Mouse (Mus musculus): ENCODE measurements at regions not wholly inside any gene's neighbourhood (a gene's known extent, or its start where the extent isn't known, plus 50 kb on each side); places are given as distances from the start of the nearest gene placed in this dataset.

DNA sequence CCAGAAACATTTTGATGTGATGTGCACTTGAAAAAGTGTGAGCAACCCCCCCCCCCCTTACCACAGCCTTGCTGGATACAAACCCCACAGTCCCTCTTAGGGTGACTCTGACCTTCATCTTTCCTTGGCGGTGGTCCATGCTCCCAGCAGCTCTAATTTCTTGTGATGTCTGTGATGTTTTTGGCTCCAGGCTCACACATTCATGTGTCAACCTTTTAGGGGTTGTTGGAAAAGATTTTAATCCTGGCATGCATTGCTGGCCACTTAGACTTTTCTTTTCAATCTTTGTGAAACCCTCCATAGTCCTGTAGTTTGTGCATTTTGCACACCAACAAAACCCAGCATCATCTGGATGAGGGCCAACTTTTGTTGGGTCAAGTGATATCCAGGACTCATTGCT lies 134.9 kb upstream of the Igfbp3 start:
- DNase-seq (ENCODE audit: low read depth, low spot score): peak; percentile 61

DNA sequence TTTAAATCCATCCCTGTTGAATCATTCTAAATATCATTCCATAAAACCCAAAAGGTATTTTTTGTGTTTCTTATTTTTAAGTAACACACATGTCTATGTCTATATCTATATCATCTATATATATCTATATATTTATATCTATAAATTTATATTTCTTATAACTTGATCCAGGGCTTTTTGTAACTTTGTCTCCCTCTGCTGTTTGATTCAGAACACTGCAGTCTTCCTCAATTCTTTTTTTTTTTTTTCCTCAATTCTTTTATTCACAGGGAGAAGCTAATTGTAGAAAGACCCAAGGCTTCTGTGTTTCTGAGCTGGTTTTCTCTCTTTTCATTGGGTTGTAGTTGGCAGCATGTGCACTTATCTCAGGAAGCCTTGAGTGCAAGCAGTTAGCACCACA lies 124.1 kb upstream of the Igfbp3 start:
- no peak for DNase-seq (ENCODE audit: low read depth, low spot score)

DNA sequence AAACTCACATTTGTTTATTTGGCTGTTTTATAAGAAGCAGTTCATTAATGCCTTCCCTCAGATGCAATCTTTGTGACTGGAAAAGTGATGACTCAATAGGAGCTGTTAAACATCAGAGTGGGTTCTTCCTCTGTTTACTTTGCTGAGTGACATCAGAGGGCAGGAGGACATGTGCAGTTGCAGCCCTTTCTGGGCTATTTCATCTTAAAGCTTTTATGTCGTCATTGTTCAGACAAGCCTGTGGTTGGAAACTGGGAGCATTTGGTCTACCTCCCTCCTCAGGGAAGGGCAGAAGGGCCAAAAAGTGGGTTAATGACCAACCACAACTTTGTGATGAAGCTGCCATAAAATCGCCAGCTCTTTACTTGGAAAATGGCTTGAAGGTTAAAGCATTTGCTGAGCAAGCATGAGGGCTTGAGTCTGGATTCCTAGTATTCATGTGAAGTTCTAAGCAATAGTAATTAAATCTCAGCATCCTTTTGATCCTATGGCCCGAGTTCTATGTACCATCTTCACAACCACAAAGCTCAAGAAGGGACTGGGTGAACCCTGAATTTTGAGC lies 103.8 kb upstream of the Igfbp3 start:
- peak; percentile 53 for DNase-seq (ENCODE audit: low read depth, low spot score)

DNA sequence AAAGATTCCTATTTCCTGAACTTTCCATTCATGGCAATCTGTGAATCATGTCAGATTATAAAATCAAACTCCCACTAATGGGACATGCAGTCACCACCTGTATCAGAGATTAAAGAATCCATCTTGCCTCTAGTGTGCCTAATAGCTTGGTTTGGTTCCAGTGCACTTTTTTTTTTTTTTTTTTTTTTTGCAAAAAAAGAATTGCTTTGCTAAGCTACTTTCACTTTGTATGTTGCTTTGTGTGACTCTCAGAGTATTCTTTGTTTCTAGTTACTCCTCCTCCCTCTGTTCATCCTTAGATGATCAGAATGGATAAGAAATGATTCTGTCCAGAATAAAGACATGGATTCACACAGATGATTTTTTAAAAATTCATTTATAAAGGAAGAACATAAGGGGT lies 82.5 kb upstream of the Igfbp3 start:
- no peak for DNase-seq (ENCODE audit: low read depth, low spot score)

DNA sequence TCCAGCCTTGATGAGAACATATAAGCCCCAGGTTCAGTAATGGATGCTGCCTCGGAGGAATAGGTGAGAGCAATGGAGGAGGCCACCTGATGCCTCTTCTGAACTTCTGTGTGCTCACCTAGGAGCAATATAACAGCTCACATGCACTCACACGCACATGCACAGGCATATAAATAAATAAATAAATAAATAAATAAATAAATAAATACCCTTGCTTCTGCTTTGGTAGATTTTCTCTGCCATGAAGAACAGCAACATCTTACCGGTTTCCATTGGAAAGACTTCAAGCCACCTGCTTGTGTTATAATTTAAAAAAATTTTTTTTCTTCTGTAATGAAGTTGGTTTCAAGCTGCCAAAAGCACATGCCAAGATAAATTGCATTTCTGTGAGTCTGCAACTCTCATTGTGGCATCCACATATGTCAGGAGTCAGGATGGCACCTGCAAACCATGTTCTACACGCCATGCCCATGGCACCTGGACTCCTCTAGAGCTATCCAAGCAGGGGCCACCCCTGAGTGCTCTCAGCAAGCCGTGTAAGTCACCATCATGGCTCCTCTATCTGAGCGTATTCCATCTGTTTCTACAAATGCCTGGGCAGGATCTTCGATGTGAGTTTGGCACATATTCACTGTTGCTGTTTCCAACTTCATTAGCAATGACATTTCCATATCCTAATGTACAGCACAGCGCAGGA lies 75.7 kb upstream of the Igfbp3 start:
- DNase-seq (ENCODE audit: low read depth, low spot score): no peak

DNA sequence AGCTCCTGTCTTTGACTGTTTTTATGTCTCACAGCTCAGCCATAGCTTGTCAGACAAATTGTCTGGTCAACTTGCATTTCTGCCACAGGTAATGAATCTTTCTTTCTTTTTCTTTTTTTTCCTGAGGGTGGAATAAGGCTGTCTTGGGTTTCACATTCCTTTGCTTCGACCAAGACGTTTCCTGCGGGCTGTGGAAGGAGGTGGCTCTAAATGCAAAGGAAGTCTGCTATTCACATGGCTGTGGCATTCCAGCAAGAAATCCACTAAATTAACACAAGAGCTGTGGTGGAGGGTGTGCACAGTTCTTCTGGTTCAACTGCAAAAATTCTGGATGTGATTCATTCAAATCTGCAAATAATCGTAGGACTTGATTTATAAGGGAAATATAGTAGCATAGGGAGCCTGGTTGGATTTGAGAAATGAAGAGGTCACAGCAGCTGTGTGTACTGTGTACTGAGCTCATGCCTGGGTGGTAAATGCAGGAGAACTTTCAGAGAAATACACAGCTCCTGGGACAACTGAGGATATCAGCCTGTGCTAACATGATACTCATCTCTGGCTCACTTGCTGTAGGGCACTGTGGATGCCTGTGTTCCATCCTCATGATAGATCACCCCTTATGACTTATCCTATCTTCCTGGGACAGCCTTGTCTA lies 71.2 kb upstream of the Igfbp3 start:
- peak; percentile 68 for DNase-seq (ENCODE audit: low read depth, low spot score)

DNA sequence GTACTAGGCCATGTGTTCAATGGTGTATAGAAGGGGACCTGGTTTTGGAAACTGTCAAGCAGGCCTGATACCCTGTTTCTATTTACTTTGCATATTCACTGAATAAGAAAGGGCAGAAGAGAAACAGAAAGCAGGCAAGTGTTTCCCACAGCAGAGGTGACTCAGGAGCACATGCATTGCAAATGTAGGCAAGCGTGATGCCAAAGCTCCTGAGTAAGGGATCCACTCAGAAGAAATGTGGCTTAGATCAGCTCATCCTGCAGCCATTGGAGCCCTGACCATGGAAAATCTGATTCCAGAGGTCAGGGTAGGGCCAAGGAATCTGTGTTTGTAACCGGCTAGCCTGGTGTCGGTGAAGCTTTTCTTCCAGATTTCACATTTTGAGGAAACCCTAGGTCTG lies 69.3 kb upstream of the Igfbp3 start:
- peak; percentile 75 for DNase-seq (ENCODE audit: low read depth, low spot score)

DNA sequence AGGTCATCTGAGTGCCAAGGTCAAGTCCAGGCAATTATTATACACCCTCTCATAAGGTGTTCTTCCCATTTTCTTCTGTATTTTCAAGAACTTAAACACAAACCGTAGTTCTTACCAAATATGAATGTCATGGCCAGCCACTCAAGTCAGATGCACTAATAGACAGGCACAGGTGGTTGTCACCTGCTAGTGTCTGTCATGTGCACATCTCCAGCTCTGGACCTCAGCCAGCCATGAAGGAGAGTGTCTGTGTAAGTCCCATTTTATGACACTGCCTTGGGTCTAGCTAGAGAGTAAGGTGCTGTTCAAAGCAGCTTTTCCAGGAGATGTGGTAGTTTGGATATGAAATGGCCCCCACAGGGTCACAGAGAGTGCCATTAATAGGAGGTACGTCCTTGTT lies 68.5 kb upstream of the Igfbp3 start:
- no peak for DNase-seq (ENCODE audit: low read depth, low spot score)

DNA sequence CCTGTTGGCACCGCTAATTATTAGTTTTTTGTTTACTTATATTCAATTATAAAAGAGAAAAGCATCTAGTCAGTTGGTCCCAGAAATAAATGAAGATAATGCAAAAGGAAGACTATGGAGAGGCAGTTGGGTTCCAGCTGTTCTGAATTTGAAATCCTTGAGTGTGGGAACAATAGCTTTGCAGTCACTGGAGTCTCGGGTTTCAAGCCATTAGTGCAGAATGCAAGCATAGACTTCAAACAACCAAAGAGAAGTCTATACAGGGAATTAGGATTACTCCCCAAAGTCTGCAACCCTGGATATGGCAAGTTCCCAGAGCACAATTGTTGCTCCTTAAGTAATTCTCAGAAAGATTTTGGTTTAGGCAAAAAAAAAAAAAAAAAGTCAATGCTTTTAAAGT lies 67.9 kb upstream of the Igfbp3 start:
- peak; percentile 34 for DNase-seq (ENCODE audit: low read depth, low spot score)

DNA sequence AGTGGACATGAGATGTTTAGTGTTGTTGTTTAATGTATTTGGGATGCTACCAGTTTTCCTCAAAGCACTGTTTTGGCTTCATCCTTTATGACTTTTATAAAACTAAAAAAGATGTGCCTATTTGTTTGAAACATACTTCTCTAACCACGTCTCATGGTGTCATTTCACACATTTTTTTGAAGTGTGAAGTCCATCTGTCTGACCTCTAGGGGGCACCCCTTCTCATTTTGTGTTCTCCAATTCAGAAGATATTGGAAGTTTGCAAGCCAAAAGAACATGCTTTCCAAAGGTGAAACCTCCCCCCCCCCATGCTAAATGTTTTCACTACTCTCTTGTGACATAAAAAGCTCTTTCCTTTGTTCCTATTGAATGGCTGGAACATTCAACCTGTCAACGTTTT lies 66.2 kb upstream of the Igfbp3 start:
- no peak for DNase-seq (ENCODE audit: low read depth, low spot score)

DNA sequence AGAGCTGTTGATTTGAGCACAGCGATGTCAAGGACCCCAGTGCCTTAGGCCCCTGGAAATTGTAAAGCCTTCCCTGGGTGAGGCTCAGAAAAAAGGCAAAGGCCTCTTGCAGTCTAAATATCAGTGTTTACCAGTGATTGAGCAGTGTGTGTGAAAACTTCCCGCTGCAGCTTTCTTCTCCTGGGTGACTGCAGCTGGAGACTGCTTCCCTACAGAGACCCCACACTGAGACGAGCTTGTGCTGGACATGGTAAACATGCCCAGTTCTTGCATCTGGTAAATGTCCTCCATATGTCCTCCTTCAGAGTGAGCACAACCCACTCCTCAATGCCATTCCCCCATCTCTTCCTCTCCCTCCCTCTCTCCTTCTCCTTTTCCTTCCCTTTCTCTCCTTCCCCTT lies 58.8 kb upstream of the Igfbp3 start:
- no peak for DNase-seq (ENCODE audit: low read depth, low spot score)

DNA sequence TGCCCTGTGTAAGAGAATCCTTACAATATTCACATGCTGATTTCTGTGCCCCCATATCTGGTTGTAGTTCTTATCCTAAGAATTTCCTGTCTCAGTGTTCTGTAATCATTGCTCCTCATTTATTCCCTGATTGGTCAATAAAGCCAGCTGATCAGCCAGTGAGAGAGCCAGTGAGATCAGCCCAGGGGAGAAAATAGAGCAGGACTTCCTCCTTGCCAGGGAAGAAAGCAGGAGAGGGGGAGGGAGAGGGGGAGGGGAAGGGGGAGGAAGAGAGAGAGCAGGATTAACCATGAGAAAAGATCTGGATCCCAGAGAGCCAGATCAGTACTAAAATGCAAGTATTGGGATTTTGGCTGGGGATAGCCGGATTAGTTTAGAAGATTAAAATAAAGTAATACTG lies 57.2 kb upstream of the Igfbp3 start:
- no peak for DNase-seq (ENCODE audit: low read depth, low spot score)

DNA sequence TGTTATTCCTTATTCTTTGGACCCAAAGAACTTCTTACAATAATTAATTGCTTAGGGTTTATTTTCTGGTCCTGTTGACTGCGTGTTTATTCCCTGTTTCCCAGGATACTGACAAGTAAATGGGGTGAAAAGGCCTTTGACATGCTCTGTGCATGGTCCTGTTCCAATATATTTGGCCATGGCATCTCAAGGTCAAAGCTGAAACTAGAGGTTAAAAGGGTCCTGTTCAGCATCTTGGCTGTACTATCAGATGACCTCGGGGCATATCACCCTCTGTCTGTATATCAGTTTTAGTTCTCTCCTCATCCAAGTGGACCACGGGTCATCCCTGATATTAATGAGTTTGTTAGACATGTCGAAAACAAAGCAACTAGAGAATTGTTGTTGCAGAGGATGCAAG lies 50.2 kb upstream of the Igfbp3 start:
- DNase-seq (ENCODE audit: low read depth, low spot score): no peak
